Mouse (Mus musculus) adrenal gland, postnatal 4 days (tissue): ENCODE measurements around the gene Adam10. TPM values are rescaled to one million over a fixed set of nuclear protein-coding genes. Genes with fewer than 3 reads are reported as not detected.
A peak's percentile ranks its signal among the peaks of the same experiment; 100 is the strongest.

ENCODE experiments used
- DNase-seq, 2 experiments: peaks; one replicate each; pipeline ENCODE4 v3.0.0; 2021 to 2022; ENCODE audit warnings: low spot score in 2 of 2, mixed read lengths in 2 of 2
- long read RNA-seq, 2 experiments: library from polyadenylated mRNA; stranded (forward); transcript quantifications; one replicate each; pipeline ENCODE4 v2.0.0; 2021
- total RNA-seq, 2 experiments: library from RNA; stranded (reverse); gene quantifications; 2 replicates each; pipeline ENCODE4 v1.2.3; 2021

Gene Adam10
- total RNA-seq: 10 to 100 TPM; 63.8 to 74.9 TPM
- long read RNA-seq, experiment 1, full-length matches to known transcripts: 3 of 7 reads
- long read RNA-seq, experiment 1, partial matches to known transcripts: 3 of 7 reads
- long read RNA-seq, experiment 1, other reads (novel, unspliced or antisense): 1 of 7 reads
- long read RNA-seq, experiment 2, full-length matches to known transcripts: 10 of 28 reads
- long read RNA-seq, experiment 2, partial matches to known transcripts: 11 of 28 reads
- long read RNA-seq, experiment 2, other reads (novel, unspliced or antisense): 7 of 28 reads

DNA sequence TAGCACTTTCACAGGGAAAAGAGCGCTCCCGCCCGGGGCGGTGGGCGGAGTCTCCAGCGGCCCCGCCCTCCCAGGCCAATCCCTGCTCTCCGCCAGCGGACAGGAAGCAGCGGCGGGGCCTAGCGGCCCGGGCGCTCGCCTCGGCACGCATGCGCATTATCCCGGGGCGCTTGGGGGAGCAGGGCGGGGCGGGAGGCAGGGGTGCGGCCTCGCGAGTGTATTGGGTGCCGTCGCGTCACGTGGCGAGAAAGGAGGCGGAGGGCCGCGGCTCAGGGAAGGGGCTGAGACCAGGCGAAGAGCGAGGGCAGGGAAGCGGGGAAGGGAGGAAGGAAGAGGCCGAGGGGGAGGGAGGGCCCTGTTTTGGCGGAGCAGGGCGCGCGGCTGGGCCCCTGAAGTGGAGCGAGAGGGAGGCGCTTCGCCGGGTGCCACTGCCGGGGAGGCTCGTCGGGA is at the start of gene Adam10:
Gene Adam10 (plus strand): TSS at position 316 of the 450 bp plus-strand sequence.
- DNase-seq: peak; percentile 98 to 99

DNA sequence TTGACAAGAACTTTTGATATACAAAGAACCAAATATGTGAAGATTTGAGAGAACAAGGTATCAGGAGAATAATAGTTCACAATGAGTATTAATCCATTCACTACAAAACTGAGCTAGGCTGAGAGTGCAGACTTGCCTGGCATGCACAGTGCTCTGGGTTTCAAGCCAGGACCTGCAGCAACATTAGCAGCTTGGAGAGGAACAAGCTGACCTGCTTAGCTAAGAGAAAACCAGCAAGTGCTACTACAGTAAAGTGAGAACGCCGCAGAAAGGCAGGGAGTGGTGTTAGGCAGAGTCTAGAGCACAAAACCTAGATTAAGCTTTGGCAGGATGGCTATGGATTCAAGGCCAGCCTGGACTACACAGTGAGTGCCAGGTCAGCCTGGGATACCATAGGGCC is 49.1 kb upstream of the Adam10 start:
- DNase-seq: no peak

DNA sequence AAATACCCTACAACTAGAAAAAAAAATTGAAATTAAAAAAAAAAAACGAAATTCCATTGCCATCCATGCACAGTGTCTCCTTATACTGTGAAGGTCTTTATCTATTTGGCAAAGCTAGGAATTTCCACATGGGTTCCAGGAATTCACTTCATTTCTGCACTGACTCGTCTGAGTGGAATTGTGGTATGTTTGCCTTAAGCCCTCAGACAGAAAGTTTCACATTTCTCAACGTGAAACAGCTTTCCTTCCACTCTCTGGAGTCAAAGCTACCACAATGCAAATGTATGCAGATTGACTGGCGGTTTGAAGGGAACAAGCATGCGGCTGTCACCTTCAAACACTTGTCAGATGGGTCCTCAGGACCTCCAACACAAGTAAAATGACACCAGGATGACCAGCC is 47.1 kb upstream of the Adam10 start:
- no peak for DNase-seq

DNA sequence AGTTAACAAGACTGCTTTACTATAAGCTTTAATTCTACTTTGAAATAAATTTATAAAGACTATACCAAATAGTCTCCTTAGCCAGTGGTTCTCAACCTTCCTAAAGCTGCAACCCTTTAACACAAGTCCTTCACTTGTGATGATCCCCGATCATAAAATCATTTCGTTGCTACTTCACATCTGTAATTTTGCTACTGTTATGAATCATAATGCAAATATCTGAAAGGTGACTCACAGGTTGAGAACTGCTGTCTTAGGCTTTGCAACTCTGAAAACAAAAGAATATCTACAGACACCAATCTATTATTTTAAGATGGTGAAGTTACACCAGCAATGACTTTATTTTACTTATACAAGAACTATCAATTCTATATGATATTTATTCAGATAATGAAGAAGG is 42.0 kb upstream of the Adam10 start:
- no peak for DNase-seq

- no peak for DNase-seq
Measured at GRCm38 (mm10) chr9:70650260-70650659, 28.5 kb upstream of the Adam10 start.

DNA sequence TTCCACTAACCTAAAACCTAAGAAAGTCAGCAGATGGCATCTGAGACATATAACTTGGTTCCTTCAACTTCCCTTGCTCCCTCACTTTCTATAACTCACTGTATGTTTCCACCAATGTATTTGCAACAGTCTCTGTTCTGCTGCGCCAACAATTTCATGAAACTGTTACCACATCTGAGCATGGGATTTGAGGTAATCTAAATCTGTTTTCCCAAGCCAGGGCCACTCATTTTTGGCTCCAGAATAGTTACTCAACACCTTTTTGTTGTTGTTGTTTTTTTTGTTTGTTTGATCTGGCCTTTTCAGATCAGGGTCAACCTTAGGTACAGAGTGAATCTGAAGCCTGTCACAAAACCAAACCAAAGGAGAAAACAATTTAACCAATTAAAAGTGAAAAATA is 27.8 kb upstream of the Adam10 start:
- no peak for DNase-seq

GRCm38 (mm10) chr9:70652221-70652620 is 26.6 kb upstream of the Adam10 start:
- DNase-seq: no peak

- no peak for DNase-seq
Measured at GRCm38 (mm10) chr9:70653875-70654274, 24.9 kb upstream of the Adam10 start.

- no peak for DNase-seq
Measured at GRCm38 (mm10) chr9:70654496-70654895, 24.3 kb upstream of the Adam10 start.

DNA sequence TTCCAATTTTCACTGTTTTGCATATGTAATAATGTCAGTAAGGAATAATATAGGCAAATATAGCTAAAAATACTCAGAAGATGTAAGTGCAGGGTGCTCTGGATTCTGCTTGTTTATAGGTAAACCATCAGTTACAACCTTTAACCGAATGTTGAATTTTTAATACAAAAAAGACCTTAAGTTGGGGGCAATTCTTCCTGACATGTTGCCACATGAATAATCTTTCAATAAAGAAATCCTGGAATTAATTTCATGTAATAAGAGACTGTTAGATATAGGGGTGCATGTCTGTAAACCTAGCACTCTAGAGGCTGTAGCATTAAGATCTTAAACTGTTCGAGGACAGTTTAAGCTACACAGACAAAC is 23.1 kb upstream of the Adam10 start:
- no peak for DNase-seq

GRCm38 (mm10) chr9:70656130-70657007 is 22.4 kb upstream of the Adam10 start, which contains the start of gene Gm10642:
Gm10642 (plus strand) TSS chr9:70656251.
- DNase-seq: peak; percentile 2 to 12

GRCm38 (mm10) chr9:70657013-70657967 is 21.5 kb upstream of the Adam10 start, which contains the start of gene Mindy2:
Mindy2 (minus strand) TSS chr9:70657174.
- DNase-seq: peak; percentile 94 to 98

GRCm38 (mm10) chr9:70658266-70658665 is 20.5 kb upstream of the Adam10 start:
- DNase-seq: no peak

- no peak for DNase-seq
Measured at GRCm38 (mm10) chr9:70664847-70665246, 13.9 kb upstream of the Adam10 start.

GRCm38 (mm10) chr9:70665372-70666145 is 13.2 kb upstream of the Adam10 start:
- DNase-seq: no peak

DNA sequence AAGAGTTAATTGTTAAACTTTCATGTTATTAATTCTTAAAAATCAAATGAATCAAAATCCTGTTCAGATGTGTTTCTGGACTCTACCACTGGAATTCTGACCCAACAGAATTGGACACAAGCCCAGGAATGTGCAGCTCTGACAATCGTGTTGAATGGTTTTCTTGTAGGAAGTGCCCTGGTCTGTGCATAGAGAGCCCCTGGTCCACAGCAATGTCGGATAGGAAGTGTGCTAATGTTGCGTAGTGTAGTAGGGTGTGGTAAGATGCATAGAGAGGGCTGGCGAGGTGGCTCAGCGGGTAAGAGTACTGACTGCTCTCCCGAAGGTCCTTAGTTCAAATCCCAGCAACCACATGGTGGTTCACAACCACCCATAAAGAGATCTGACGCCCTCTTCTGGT is 12.0 kb upstream of the Adam10 start:
- DNase-seq: no peak

DNA sequence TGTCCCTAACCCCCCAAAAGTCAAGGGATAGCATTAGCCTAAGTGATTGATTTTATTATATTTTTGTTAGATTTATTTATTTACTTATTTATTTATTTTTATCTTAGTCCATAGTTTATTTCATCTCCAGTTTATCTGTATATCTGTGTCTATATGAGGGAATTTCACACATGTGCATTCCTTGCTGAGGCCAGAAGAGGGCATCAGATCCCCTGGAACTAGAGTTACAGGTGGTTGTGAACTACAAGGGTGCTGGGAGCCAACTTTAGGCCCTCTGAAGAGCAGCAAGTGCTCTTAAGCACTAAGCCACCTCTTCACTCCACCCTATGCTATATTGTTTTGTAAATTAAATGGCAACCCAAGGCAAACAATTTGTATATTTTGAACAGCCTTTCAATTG is 10.7 kb upstream of the Adam10 start:
- no peak for DNase-seq

GRCm38 (mm10) chr9:70669197-70669596 is 9.6 kb upstream of the Adam10 start:
- no peak for DNase-seq

GRCm38 (mm10) chr9:70670381-70670780 is 8.4 kb upstream of the Adam10 start:
- no peak for DNase-seq

GRCm38 (mm10) chr9:70671278-70671677 is 7.5 kb upstream of the Adam10 start:
- DNase-seq: no peak
